Mouse (Mus musculus) ES-E14 (cell line): ENCODE measurements around the gene Rcan1.

Experiments
- CHD2 ChIP-seq: IDR thresholded peaks from 2 replicates; pipeline ENCODE4 v1.6.1; 2014; ENCODE audit warnings: mild to moderate bottlenecking, low read depth, low read length, inconsistent platforms
- HCFC1 ChIP-seq: IDR thresholded peaks from 2 replicates; pipeline ENCODE4 v1.6.1; 2012; ENCODE audit warnings: low read length, inconsistent platforms, borderline replicate concordance; ENCODE audit not compliant: insufficient read depth
- MAFK ChIP-seq: IDR thresholded peaks from 2 replicates; pipeline ENCODE4 v1.6.1; 2014; ENCODE audit warnings: mild to moderate bottlenecking, low read depth, low read length, inconsistent platforms; ENCODE audit not compliant: insufficient read depth
- ZC3H11A ChIP-seq: IDR thresholded peaks from 2 replicates; pipeline ENCODE4 v1.6.1; 2012; ENCODE audit warnings: low read depth, mild to moderate bottlenecking, inconsistent platforms, low read length, borderline replicate concordance

DNA sequence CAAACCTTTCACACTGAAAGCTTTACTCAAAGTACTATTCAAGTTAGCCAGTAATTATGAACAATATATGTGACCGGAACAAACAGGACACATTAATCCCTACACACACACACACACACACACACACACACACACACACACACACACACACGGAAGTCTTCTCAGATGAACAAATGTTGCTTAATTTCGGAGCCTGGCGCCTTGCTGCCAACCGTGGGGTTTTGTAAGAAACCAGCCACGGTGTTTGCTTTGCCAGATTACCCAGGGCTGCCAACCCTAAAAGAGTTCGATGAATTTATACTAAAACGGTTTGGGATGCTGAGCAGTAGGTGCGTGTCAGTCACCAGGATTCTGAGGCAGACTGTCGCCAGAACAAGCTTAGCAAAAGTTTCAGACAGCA is 69.5 kb downstream of the Rcan1 start:
- TF ChIP-seq ZC3H11A (no peak), MAFK (no peak), CHD2 (no peak), HCFC1 (no peak)
